Mouse (Mus musculus) macrophage (primary cell): ENCODE results near the gene Nlgn2. TPM values are rescaled to one million over a fixed set of nuclear protein-coding genes. Genes with fewer than 3 reads are reported as not detected.
A peak's percentile ranks its signal among the peaks of the same experiment; 100 is the strongest.

Experiments used
- H3K27ac ChIP-seq: fragments of 350-480 bp; formaldehyde crosslinking; 2 replicates; pipeline ENCODE4 v1.9.0; 2021
- H3K36me3 ChIP-seq: fragments of 350-480 bp; formaldehyde crosslinking; 2 replicates; pipeline ENCODE4 v1.9.0; 2021; ENCODE audit errors: inconsistent target
- H3K4me3 ChIP-seq: fragments of 350-480 bp; formaldehyde crosslinking; 2 replicates; pipeline ENCODE4 v1.9.0; 2021; ENCODE audit errors: inconsistent target
- H3K79me2 ChIP-seq: fragments of 350-480 bp; formaldehyde crosslinking; 2 replicates; pipeline ENCODE4 v1.9.0; 2021; ENCODE audit errors: inconsistent target
- WGBS: methylation state at CpG from one replicate; pipeline ENCODE4 v1.1.7; 2026; ENCODE audit warnings: inconsistent platforms; ENCODE audit not compliant: missing documents; 5-methylcytosine and 5-hydroxymethylcytosine counted together
- polyA plus RNA-seq: library from polyadenylated mRNA; stranded (reverse); fragments of 250-400 nt; gene quantifications from 3 replicates; pipeline ENCODE4 v1.2.4, GENCODE M21; 2018; ENCODE audit warnings: inconsistent platforms

Nlgn2 gene
- polyA plus RNA-seq, 1 experiment from 2014 or later, result 0.80 TPM

GRCm38 (mm10) chr11:69849128-69849527 lies 11.5 kb upstream of the Nlgn2 start:
- Histone ChIP-seq H3K4me3 (no peak overlapping the region), H3K79me2 (no peaks in the 10 kb centered on the region; the same call in 1 of the 2 replicates), H3K36me3 (peaks cover 15% of the 10 kb centered on the region; the same call in 1 of the 2 replicates), H3K27ac (peak overlapping the region; percentile 55)
- WGBS, result 56% methylated on average over 9 of the region's 9 CpGs

GRCm38 (mm10) chr11:69848021-69848420 lies 10.4 kb upstream of the Nlgn2 start:
- Histone ChIP-seq H3K36me3 (peaks cover 15% of the 10 kb centered on the region; the same call in 1 of the 2 replicates), H3K4me3 (no peak overlapping the region), H3K79me2 (no peaks in the 10 kb centered on the region; the same call in 1 of the 2 replicates), H3K27ac (no peak overlapping the region)
- WGBS, result 98% methylated on average over 6 of the region's 6 CpGs

- peaks cover 15% of the 10 kb centered on the region; the same call in 1 of the 2 replicates for H3K36me3 ChIP-seq
- 12% methylated on average over 37 of the region's 37 CpGs for WGBS
- H3K79me2 ChIP-seq, result no peaks in the 10 kb centered on the region; the same call in 1 of the 2 replicates
- H3K4me3 ChIP-seq, result peak overlapping the region; percentile 88
- H3K27ac ChIP-seq, result peak overlapping the region; percentile 56
Observed at GRCm38 (mm10) chr11:69846738-69847688, 9.4 kb upstream of the Nlgn2 start.

GRCm38 (mm10) chr11:69846198-69846680 lies 8.7 kb upstream of the Nlgn2 start, which contains the start of gene Plscr3:
Gene Plscr3, plus strand, starts transcription at chr11:69846376.
- peaks cover 7% of the 10 kb centered on the region; the same call in 1 of the 2 replicates for H3K36me3 ChIP-seq
- peak within 1 kb of the TSS; percentile 57 for H3K27ac ChIP-seq
- H3K4me3 ChIP-seq, result peak within 1 kb of the TSS; percentile 88
- H3K79me2 ChIP-seq, result no peaks in the 10 kb centered on the region; the same call in 1 of the 2 replicates
- WGBS, result under 1% methylated on average over 38 of the region's 38 CpGs

- 8% methylated on average over 7 of the region's 7 CpGs for WGBS
- H3K27ac ChIP-seq, result peak overlapping the region; percentile 78
- H3K4me3 ChIP-seq, result peak overlapping the region; percentile 88
- H3K36me3 ChIP-seq, result no peaks in the 10 kb centered on the region
- peaks cover 14% of the 10 kb centered on the region for H3K79me2 ChIP-seq
Observed at GRCm38 (mm10) chr11:69838714-69839104, 1.1 kb upstream of the Nlgn2 start.

- 1% methylated on average over 32 of the region's 34 CpGs for WGBS
- peak within 1 kb of the TSS; percentile 88 for H3K4me3 ChIP-seq
- H3K79me2 ChIP-seq, result peaks cover 14% of the 10 kb centered on the region
- no peaks in the 10 kb centered on the region for H3K36me3 ChIP-seq
- H3K27ac ChIP-seq, result peak within 1 kb of the TSS; percentile 78
Observed at GRCm38 (mm10) chr11:69837952-69838713, 549 bp upstream of the Nlgn2 start, which contains the start of gene Tmem256. Gene Tmem256, plus strand, starts transcription at chr11:69838514.

GRCm38 (mm10) chr11:69836703-69837576 lies 644 bp downstream of the Nlgn2 start:
- H3K79me2 ChIP-seq, result peaks cover 14% of the 10 kb centered on the region
- H3K27ac ChIP-seq, result no peak overlapping the region
- WGBS, result 7% methylated on average over 50 of the region's 52 CpGs
- no peaks in the 10 kb centered on the region for H3K36me3 ChIP-seq
- H3K4me3 ChIP-seq, result peak overlapping the region; percentile 88

GRCm38 (mm10) chr11:69835966-69836335 lies 1.6 kb downstream of the Nlgn2 start:
- H3K79me2 ChIP-seq, result peaks cover 14% of the 10 kb centered on the region
- H3K36me3 ChIP-seq, result no peaks in the 10 kb centered on the region
- WGBS, result 69% methylated on average over 3 of the region's 4 CpGs
- no peak overlapping the region for H3K27ac ChIP-seq
- no peak overlapping the region for H3K4me3 ChIP-seq

- H3K27ac ChIP-seq, result no peak overlapping the region
- no peak overlapping the region for H3K4me3 ChIP-seq
- no peaks in the 10 kb centered on the region for H3K36me3 ChIP-seq
- peaks cover 14% of the 10 kb centered on the region for H3K79me2 ChIP-seq
- whole genome bisulfite sequencing, result 88% methylated on average over 9 of the region's 9 CpGs
Observed at GRCm38 (mm10) chr11:69835326-69835965, 2.1 kb downstream of the Nlgn2 start.

GRCm38 (mm10) chr11:69834001-69834549 lies 3.5 kb downstream of the Nlgn2 start:
- H3K27ac ChIP-seq, result no peak overlapping the region
- no peaks in the 10 kb centered on the region for H3K36me3 ChIP-seq
- no peak overlapping the region for H3K4me3 ChIP-seq
- peaks cover 6% of the 10 kb centered on the region for H3K79me2 ChIP-seq
- WGBS, result 11% methylated on average over 41 of the region's 48 CpGs

GRCm38 (mm10) chr11:69833554-69833953 lies 4.0 kb downstream of the Nlgn2 start:
- 44% methylated on average over 7 of the region's 8 CpGs for WGBS
- H3K27ac ChIP-seq, result no peak overlapping the region
- H3K36me3 ChIP-seq, result no peaks in the 10 kb centered on the region
- H3K4me3 ChIP-seq, result no peak overlapping the region
- H3K79me2 ChIP-seq, result peaks cover under 1% of the 10 kb centered on the region; the same call in 1 of the 2 replicates

GRCm38 (mm10) chr11:69828832-69829231 lies 8.8 kb downstream of the Nlgn2 start:
- Histone ChIP-seq H3K79me2 (no peaks in the 10 kb centered on the region), H3K36me3 (no peaks in the 10 kb centered on the region), H3K4me3 (no peak overlapping the region), H3K27ac (no peak overlapping the region)
- WGBS, result 87% methylated on average over 5 of the region's 5 CpGs

- no peak overlapping the region for H3K27ac ChIP-seq
- 93% methylated on average over 2 of the region's 2 CpGs for WGBS
- no peak overlapping the region for H3K4me3 ChIP-seq
Observed at GRCm38 (mm10) chr11:69823456-69823855, 14.1 kb downstream of the Nlgn2 start.

More at GRCm38 (mm10) chr11:69823456-69823855, 14.1 kb downstream of the Nlgn2 start:
- Histone ChIP-seq H3K79me2 (no peaks in the 10 kb centered on the region), H3K36me3 (no peaks in the 10 kb centered on the region)
